Mouse (Mus musculus) forebrain, embryonic 16.5 days (tissue): ENCODE measurements at regions not wholly inside any gene's neighbourhood (a gene's known extent, or its start where the extent isn't known, plus 50 kb on each side); places are given as distances from the start of the nearest gene placed in this dataset.

Experiments
- ATAC-seq: fragments of 200-750 bp; cut with Nextera tagmentation; 2 replicates; pipeline ENCODE4 v1.8.0; 2017; ENCODE audit warnings: mild to moderate bottlenecking, moderate library complexity
- H3K27ac ChIP-seq: fragments of 300-500 bp; sonication (generic); 2 replicates; pipeline ENCODE4 v1.5.1; 2014; ENCODE audit warnings: low read length, control low read depth
- H3K27me3 ChIP-seq: fragments of 300-500 bp; sonication (generic); replicated peaks from 2 replicates; pipeline ENCODE4 v1.6.1; 2014; ENCODE audit warnings: low read length; ENCODE audit not compliant: control insufficient read depth, insufficient read depth
- H3K36me3 ChIP-seq: fragments of 300-500 bp; sonication (generic); 2 replicates; pipeline ENCODE4 v1.6.1; 2014; ENCODE audit not compliant: control insufficient read depth, insufficient read depth
- H3K4me1 ChIP-seq: fragments of 300-500 bp; sonication (generic); replicated peaks from 2 replicates; pipeline ENCODE4 v1.6.1; 2014; ENCODE audit warnings: low read length; ENCODE audit not compliant: control insufficient read depth, insufficient read depth
- H3K4me2 ChIP-seq: fragments of 300-500 bp; sonication (generic); 2 replicates; pipeline ENCODE4 v1.6.1; 2014; ENCODE audit warnings: mild to moderate bottlenecking, low read length, control low read depth
- H3K4me3 ChIP-seq: fragments of 300-500 bp; sonication (generic); replicated peaks from 2 replicates; pipeline ENCODE4 v1.5.1; 2014; ENCODE audit warnings: mild to moderate bottlenecking, low read length, control low read depth
- H3K9ac ChIP-seq: fragments of 300-500 bp; sonication (generic); replicated peaks from 2 replicates; pipeline ENCODE4 v1.6.1; 2014; ENCODE audit warnings: low read depth, low read length, control low read depth
- H3K9me3 ChIP-seq: fragments of 300-500 bp; sonication (generic); 2 replicates; pipeline ENCODE4 v1.6.1; 2016; ENCODE audit warnings: low read length; ENCODE audit not compliant: control insufficient read depth
- WGBS: fragments of 180-500 bp; shearing (Covaris S2); extraction: QIAGEN DNeasy Blood & Tissue Kit; methylation state at CpG from one replicate; pipeline ENCODE4 v1.1.7; 2014; 5-methylcytosine and 5-hydroxymethylcytosine counted together

GRCm38 (mm10) chr4:55475409-55475808 lies 56.9 kb downstream of the Klf4 start:
- Histone ChIP-seq H3K27ac (no peak overlapping the region), H3K4me3 (no peak overlapping the region), H3K36me3 (no peaks in the 10 kb centered on the region), H3K9me3 (no peaks in the 10 kb centered on the region), H3K4me1 (peaks cover 2% of the 10 kb centered on the region; the same call in 1 of the 2 replicates), H3K27me3 (no peaks in the 10 kb centered on the region), H3K4me2 (no peak overlapping the region), H3K9ac (no peak overlapping the region)
- 75% methylated on average over 3 of the region's 3 CpGs for WGBS
- ATAC-seq = no peak

GRCm38 (mm10) chr4:55474044-55474788 lies 58.0 kb downstream of the Klf4 start:
- Histone ChIP-seq H3K9me3 (no peaks in the 10 kb centered on the region), H3K27ac (no peak overlapping the region), H3K4me1 (0 out of 2 replicates have a peak, but pooled peaks cover 2% of the 10 kb centered on the region), H3K27me3 (no peaks in the 10 kb centered on the region), H3K9ac (no peak overlapping the region), H3K4me3 (no peak overlapping the region), H3K36me3 (no peaks in the 10 kb centered on the region), H3K4me2 (no peak overlapping the region)
- ATAC-seq = no peak
- WGBS = 66% methylated on average over 16 of the region's 16 CpGs

- Histone ChIP-seq H3K9me3 (no peaks in the 10 kb centered on the region), H3K27ac (no peak overlapping the region), H3K27me3 (no peaks in the 10 kb centered on the region), H3K9ac (no peak overlapping the region), H3K4me2 (no peak overlapping the region), H3K4me1 (0 out of 2 replicates have a peak, but pooled peaks cover 2% of the 10 kb centered on the region), H3K4me3 (no peak overlapping the region), H3K36me3 (no peaks in the 10 kb centered on the region)
- WGBS = 86% methylated on average over 2 of the region's 2 CpGs
- ATAC-seq = no peak
Observed at GRCm38 (mm10) chr4:55472649-55473048, 59.6 kb downstream of the Klf4 start.

GRCm38 (mm10) chr4:55470779-55471663 lies 61.2 kb downstream of the Klf4 start:
- no peak overlapping the region for H3K27ac ChIP-seq
- H3K4me2 ChIP-seq = no peak overlapping the region
- H3K9me3 ChIP-seq = no peaks in the 10 kb centered on the region
- 0 out of 2 replicates have a peak, but pooled peaks cover 2% of the 10 kb centered on the region for H3K4me1 ChIP-seq
- no peaks in the 10 kb centered on the region for H3K27me3 ChIP-seq
- ATAC-seq = no peak
- H3K4me3 ChIP-seq = no peak overlapping the region
- no peak overlapping the region for H3K9ac ChIP-seq
- no peaks in the 10 kb centered on the region for H3K36me3 ChIP-seq
- WGBS = 78% methylated on average over 13 of the region's 13 CpGs

- H3K27ac ChIP-seq = no peak overlapping the region
- WGBS = 4% methylated on average over 8 of the region's 8 CpGs
- no peak overlapping the region for H3K4me3 ChIP-seq
- H3K9me3 ChIP-seq = no peaks in the 10 kb centered on the region
- H3K4me1 ChIP-seq = peaks cover 3% of the 10 kb centered on the region; the same call in 1 of the 2 replicates
- H3K36me3 ChIP-seq = no peaks in the 10 kb centered on the region
- H3K9ac ChIP-seq = no peak overlapping the region
- no peaks in the 10 kb centered on the region for H3K27me3 ChIP-seq
- H3K4me2 ChIP-seq = no peak overlapping the region
- no peak for ATAC-seq
Observed at GRCm38 (mm10) chr4:55464192-55464591, 68.1 kb downstream of the Klf4 start.

GRCm38 (mm10) chr4:55461927-55462326 lies 70.3 kb downstream of the Klf4 start:
- 89% methylated on average over 5 of the region's 5 CpGs for WGBS

GRCm38 (mm10) chr4:55453902-55454301 lies 78.4 kb downstream of the Klf4 start:
- H3K4me1 ChIP-seq = peaks cover 5% of the 10 kb centered on the region; the same call in 1 of the 2 replicates
- no peak overlapping the region for H3K9ac ChIP-seq
- H3K27me3 ChIP-seq = no peaks in the 10 kb centered on the region
- no peaks in the 10 kb centered on the region for H3K9me3 ChIP-seq
- H3K36me3 ChIP-seq = no peaks in the 10 kb centered on the region
- no peak overlapping the region for H3K4me3 ChIP-seq
- no peak overlapping the region for H3K27ac ChIP-seq
- ATAC-seq = peak; percentile 76
- H3K4me2 ChIP-seq = no peak overlapping the region
- 27% methylated on average over 5 of the region's 5 CpGs for WGBS

More at GRCm38 (mm10) chr4:55461927-55462326, 70.3 kb downstream of the Klf4 start:
- no peak for ATAC-seq
- H3K27me3 ChIP-seq = no peaks in the 10 kb centered on the region
- H3K4me1 ChIP-seq = peaks cover 3% of the 10 kb centered on the region; the same call in 1 of the 2 replicates
- no peak overlapping the region for H3K4me2 ChIP-seq
- H3K4me3 ChIP-seq = no peak overlapping the region
- H3K9me3 ChIP-seq = no peaks in the 10 kb centered on the region
- no peaks in the 10 kb centered on the region for H3K36me3 ChIP-seq
- H3K27ac ChIP-seq = no peak overlapping the region
- no peak overlapping the region for H3K9ac ChIP-seq

GRCm38 (mm10) chr4:55452546-55452945 lies 79.7 kb downstream of the Klf4 start:
- 89% methylated on average over 6 of the region's 6 CpGs for WGBS
- Histone ChIP-seq H3K9me3 (no peaks in the 10 kb centered on the region), H3K4me1 (peaks cover 5% of the 10 kb centered on the region; the same call in 1 of the 2 replicates), H3K36me3 (no peaks in the 10 kb centered on the region), H3K4me2 (no peak overlapping the region), H3K4me3 (no peak overlapping the region), H3K27me3 (no peaks in the 10 kb centered on the region), H3K27ac (no peak overlapping the region), H3K9ac (no peak overlapping the region)
- ATAC-seq = no peak

- Histone ChIP-seq H3K4me1 (peaks cover 5% of the 10 kb centered on the region; the same call in 1 of the 2 replicates), H3K36me3 (no peaks in the 10 kb centered on the region), H3K27ac (no peak overlapping the region), H3K4me2 (no peak overlapping the region), H3K9ac (no peak overlapping the region), H3K9me3 (no peaks in the 10 kb centered on the region), H3K4me3 (no peak overlapping the region), H3K27me3 (no peaks in the 10 kb centered on the region)
- no peak for ATAC-seq
- WGBS = 92% methylated on average over 2 of the region's 2 CpGs
Observed at GRCm38 (mm10) chr4:55451711-55452110, 80.6 kb downstream of the Klf4 start.
